Mouse (Mus musculus) olfactory bulb, adult 2 months (tissue): ENCODE measurements around the gene Ankrd66. TPM values are rescaled to one million over a fixed set of nuclear protein-coding genes. Genes with fewer than 3 reads are reported as not detected.
"Not testable (repeated sequence)": the region's sequence is repeated elsewhere in the genome, so short reads cannot be mapped to it uniquely, and the experiment has no call there.

Source experiments
- H3K27ac ChIP-seq: fragments of 200-500 bp; 2 replicates; pipeline ENCODE4 v1.5.1; 2012; ENCODE audit warnings: low read depth, low read length; ENCODE audit not compliant: insufficient read depth
- H3K4me1 ChIP-seq: fragments of 200-500 bp; 2 replicates; pipeline ENCODE4 v1.6.1; 2012; ENCODE audit warnings: low read length; ENCODE audit not compliant: control insufficient read depth, insufficient read depth
- H3K4me3 ChIP-seq: fragments of 200-500 bp; 2 replicates; pipeline ENCODE4 v1.5.1; 2012; ENCODE audit warnings: mild to moderate bottlenecking, low read depth, low read length, moderate library complexity; ENCODE audit not compliant: insufficient read depth
- CTCF ChIP-seq: fragments of 200-500 bp; IDR thresholded peaks from 2 replicates; pipeline ENCODE4 v1.5.1; 2012; ENCODE audit warnings: low read depth, mild to moderate bottlenecking, low read length, moderate library complexity; ENCODE audit not compliant: insufficient read depth
- POLR2A ChIP-seq: fragments of 200-500 bp; IDR thresholded peaks from 2 replicates; pipeline ENCODE4 v1.6.1; 2012; ENCODE audit warnings: mild to moderate bottlenecking, low read depth, low read length, moderate library complexity; ENCODE audit not compliant: insufficient read depth
- WGBS: fragments of 180-500 bp; shearing (Covaris S2); methylation state at CpG from one replicate; pipeline ENCODE4 v1.1.7; 2018; 5-methylcytosine and 5-hydroxymethylcytosine counted together
- polyA plus RNA-seq: library from polyadenylated mRNA; stranded (reverse); fragments of >200 nt; gene quantifications from 2 replicates; pipeline ENCODE4 v1.2.4, GENCODE M21; 2012; ENCODE audit warnings: low replicate concordance; ENCODE audit not compliant: missing spikeins, insufficient read depth, insufficient read length

Gene Ankrd66
- polyA plus RNA-seq, 1 experiment = not detected

GRCm38 (mm10) chr17:43510782-43511181 is 32.7 kb downstream of the Ankrd66 start:
- WGBS = 66% methylated on average over 4 of the region's 4 CpGs
- no peak overlapping the region for H3K27ac ChIP-seq
- H3K4me3 ChIP-seq = no peak overlapping the region
- H3K4me1 ChIP-seq = no peaks in the 10 kb centered on the region
- TF ChIP-seq POLR2A (no peak), CTCF (no peak)

- 67% methylated on average over 6 of the region's 6 CpGs for WGBS
- no peak for TF ChIP-seq POLR2A
- TF ChIP-seq CTCF = no peak
Measured at GRCm38 (mm10) chr17:43504594-43504934, 38.9 kb downstream of the Ankrd66 start.

GRCm38 (mm10) chr17:43503861-43504593 is 39.4 kb downstream of the Ankrd66 start:
- TF ChIP-seq POLR2A (no peak), CTCF (no peak)
- H3K4me1 ChIP-seq = no peaks in the 10 kb centered on the region
- 76% methylated on average over 4 of the region's 4 CpGs for WGBS
- no peak overlapping the region for H3K27ac ChIP-seq
- no peak overlapping the region for H3K4me3 ChIP-seq

More at GRCm38 (mm10) chr17:43504594-43504934, 38.9 kb downstream of the Ankrd66 start:
- H3K4me3 ChIP-seq = no peak overlapping the region
- no peak overlapping the region for H3K27ac ChIP-seq
- no peaks in the 10 kb centered on the region for H3K4me1 ChIP-seq

DNA sequence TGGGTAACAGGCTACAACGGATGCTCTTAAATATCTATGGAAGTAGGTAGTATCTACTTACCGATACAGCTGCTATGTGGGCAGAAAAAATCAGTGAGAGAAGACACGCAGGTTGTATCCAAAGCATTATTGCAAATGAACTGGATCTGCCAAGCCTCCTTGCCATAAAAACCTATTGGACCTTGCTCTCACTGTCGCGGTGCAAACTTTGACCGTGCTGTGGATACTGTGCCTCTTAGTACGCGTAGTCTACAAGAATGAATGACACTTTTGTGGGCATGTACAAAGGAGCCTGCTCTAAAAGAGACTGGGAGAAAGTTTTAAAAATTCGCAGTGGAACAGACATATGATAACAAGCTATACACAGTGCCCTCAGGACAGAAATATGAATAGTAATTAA is 40.8 kb downstream of the Ankrd66 start, which contains the start of gene Mep1a:
Gene Mep1a, minus strand, starts transcription at position 221 of the 400 bp plus-strand sequence.
- TF ChIP-seq POLR2A = no peak
- no peak for TF ChIP-seq CTCF
- no peak within 1 kb of the TSS for H3K27ac ChIP-seq
- no peaks in the 10 kb centered on the region for H3K4me1 ChIP-seq
- WGBS = 79% methylated on average over 9 of the region's 9 CpGs
- H3K4me3 ChIP-seq = no peak within 1 kb of the TSS

GRCm38 (mm10) chr17:43501631-43502030 is 41.8 kb downstream of the Ankrd66 start:
- no peak for TF ChIP-seq POLR2A
- no peak for TF ChIP-seq CTCF
- H3K27ac ChIP-seq = no peak overlapping the region
- no peaks in the 10 kb centered on the region for H3K4me1 ChIP-seq
- WGBS = 99% methylated on average over 5 of the region's 5 CpGs
- H3K4me3 ChIP-seq = no peak overlapping the region

- no peak for TF ChIP-seq POLR2A
- TF ChIP-seq CTCF = no peak
- no peaks in the 10 kb centered on the region for H3K4me1 ChIP-seq
- no peak overlapping the region for H3K27ac ChIP-seq
- no peak overlapping the region for H3K4me3 ChIP-seq
- 86% methylated on average over 3 of the region's 3 CpGs for WGBS
Measured at GRCm38 (mm10) chr17:43501223-43501622, 42.2 kb downstream of the Ankrd66 start.

DNA sequence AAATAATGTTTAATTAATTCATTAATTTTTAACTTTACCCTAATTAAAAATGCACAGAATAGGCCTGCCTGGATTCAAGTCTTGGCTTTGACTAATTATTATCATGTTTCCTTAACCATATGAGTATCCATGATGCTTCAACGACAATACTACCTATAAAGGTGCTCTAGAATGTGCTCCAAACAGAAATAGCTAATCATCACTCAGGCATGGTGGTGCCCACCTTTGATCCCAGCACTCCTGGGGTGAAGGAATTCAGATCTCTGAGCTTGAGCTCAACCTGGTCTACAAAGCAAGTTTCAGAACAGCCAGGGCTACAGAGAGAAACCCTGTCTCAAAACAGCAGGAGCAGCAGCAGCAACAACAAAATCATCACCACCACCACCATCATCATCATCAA is 42.9 kb downstream of the Ankrd66 start:
- Histone ChIP-seq H3K4me3 (no peak overlapping the region), H3K27ac (no peak overlapping the region), H3K4me1 (no peaks in the 10 kb centered on the region)
- no peak for TF ChIP-seq POLR2A
- 82% methylated on average over 1 of the region's 1 CpGs for WGBS

DNA sequence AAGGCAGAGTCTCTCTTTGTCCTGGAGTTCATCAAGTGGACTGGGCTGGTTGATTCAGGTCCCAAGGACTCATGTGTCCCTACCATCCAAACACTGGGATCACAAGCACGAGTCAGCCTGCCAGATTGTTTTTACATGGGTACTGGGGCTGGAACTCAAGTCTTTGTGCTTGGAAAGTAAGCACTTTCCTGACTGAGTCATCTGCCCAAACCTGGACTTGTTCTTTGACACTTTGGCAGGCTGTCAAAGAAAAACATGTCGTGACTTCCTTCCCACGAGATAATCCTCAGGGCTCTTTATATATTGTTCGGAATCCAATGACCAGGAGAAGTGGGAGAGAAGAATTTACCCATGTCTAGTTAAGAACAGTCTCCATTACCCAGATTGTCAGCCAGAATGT is 45.9 kb downstream of the Ankrd66 start:
- no peak overlapping the region for H3K4me3 ChIP-seq
- WGBS = 70% methylated on average over 4 of the region's 4 CpGs
- TF ChIP-seq POLR2A = no peak
- TF ChIP-seq CTCF = no peak

GRCm38 (mm10) chr17:43495502-43495901 is 47.9 kb downstream of the Ankrd66 start:
- no peak overlapping the region for H3K4me3 ChIP-seq
- no peaks in the 10 kb centered on the region for H3K4me1 ChIP-seq
- TF ChIP-seq CTCF = no peak
- TF ChIP-seq POLR2A = no peak
- H3K27ac ChIP-seq = no peak overlapping the region
- 89% methylated on average over 5 of the region's 5 CpGs for WGBS

More for the DNA sequence above, 45.9 kb downstream of the Ankrd66 start:
- no peak overlapping the region for H3K27ac ChIP-seq
- no peaks in the 10 kb centered on the region for H3K4me1 ChIP-seq

GRCm38 (mm10) chr17:43490371-43490770 is 53.1 kb downstream of the Ankrd66 start:
- H3K4me3 ChIP-seq, H3K4me1 ChIP-seq, H3K27ac ChIP-seq: not testable (repeated sequence)
- 89% methylated on average over 10 of the region's 10 CpGs for WGBS
